Mouse (Mus musculus) hindbrain, embryonic 13.5 days (tissue): ENCODE measurements around the gene Mbnl2. TPM values are rescaled to one million over a fixed set of nuclear protein-coding genes. Genes with fewer than 3 reads are reported as not detected.

Source experiments
- ATAC-seq: fragments of 200-750 bp; cut with Nextera tagmentation; 2 replicates; pipeline ENCODE4 v1.8.0; 2017; ENCODE audit warnings: moderate TSS enrichment; ENCODE audit not compliant: low FRiP score
- H3K27ac ChIP-seq: fragments of 300-500 bp; sonication (generic); 2 replicates; pipeline ENCODE4 v1.5.1; 2015; ENCODE audit warnings: inconsistent platforms, mild to moderate bottlenecking, moderate library complexity
- H3K27me3 ChIP-seq: fragments of 300-500 bp; sonication (generic); 2 replicates; pipeline ENCODE4 v1.6.1; 2015; ENCODE audit warnings: mild to moderate bottlenecking, inconsistent platforms
- H3K36me3 ChIP-seq: fragments of 300-500 bp; sonication (generic); 2 replicates; pipeline ENCODE4 v1.6.1; 2015; ENCODE audit warnings: mild to moderate bottlenecking, inconsistent platforms
- H3K4me1 ChIP-seq: fragments of 300-500 bp; sonication (generic); replicated peaks from 2 replicates; pipeline ENCODE4 v1.6.1; 2015; ENCODE audit warnings: inconsistent platforms
- H3K4me2 ChIP-seq: fragments of 300-500 bp; sonication (generic); 2 replicates; pipeline ENCODE4 v1.6.1; 2015; ENCODE audit warnings: inconsistent platforms, mild to moderate bottlenecking, moderate library complexity
- H3K4me3 ChIP-seq: fragments of 300-500 bp; sonication (generic); 2 replicates; pipeline ENCODE4 v1.5.1; 2015; ENCODE audit warnings: mild to moderate bottlenecking, inconsistent platforms
- H3K9ac ChIP-seq: fragments of 300-500 bp; sonication (generic); 2 replicates; pipeline ENCODE4 v1.6.1; 2015; ENCODE audit warnings: mild to moderate bottlenecking, inconsistent platforms
- H3K9me3 ChIP-seq: fragments of 300-500 bp; sonication (generic); 2 replicates; pipeline ENCODE4 v1.6.1; 2016; ENCODE audit warnings: inconsistent platforms
- WGBS: fragments of 180-500 bp; shearing (Covaris S2); methylation state at CpG from one replicate; pipeline ENCODE4 v1.1.7; 2015; 5-methylcytosine and 5-hydroxymethylcytosine counted together
- polyA plus RNA-seq: library from polyadenylated mRNA; unstranded; fragments of >200 nt; fragmentation: Nextera tagmentation; extraction: Ambion mirVana; gene quantifications from 2 replicates; pipeline ENCODE4 v1.2.1, GENCODE M21; 2015

Gene Mbnl2
- polyA plus RNA-seq, 1 experiment from 2014 or later, result 24.7 TPM

DNA sequence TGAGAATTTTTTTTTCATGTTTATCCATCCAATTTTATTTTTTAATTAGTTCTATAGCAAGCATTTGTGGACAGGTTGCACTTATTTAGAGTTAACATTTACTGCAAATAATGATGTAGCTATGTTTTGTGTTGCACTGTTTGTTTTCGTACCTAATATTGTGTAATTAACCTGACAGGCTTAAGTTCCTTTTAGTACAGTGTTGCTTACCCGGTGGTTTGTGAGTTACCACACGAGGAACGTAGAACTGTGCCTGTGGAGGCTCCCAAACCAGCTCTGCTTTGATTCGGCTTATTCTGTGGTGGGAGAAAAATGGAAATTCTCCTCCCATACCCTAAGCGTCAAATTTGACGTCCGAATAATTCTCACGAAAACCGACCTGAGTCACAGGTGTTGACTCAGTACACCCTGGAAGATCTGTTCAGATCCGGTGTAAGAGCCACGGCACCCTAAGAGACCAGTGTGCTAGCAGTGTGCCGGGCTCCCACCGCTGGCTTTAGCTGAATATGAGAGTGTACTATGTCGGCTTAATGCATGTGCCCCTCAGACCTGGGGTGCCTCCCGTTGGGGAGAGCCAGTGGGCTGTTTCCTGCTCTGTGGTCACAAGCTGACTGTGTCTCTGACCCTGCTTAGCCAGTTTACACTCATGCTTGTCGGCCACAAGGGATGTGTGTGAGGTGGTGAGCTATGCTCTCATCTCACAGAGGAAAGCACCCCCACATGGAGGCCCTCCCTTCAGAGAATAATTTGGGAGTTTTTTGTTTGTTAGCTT, 129.5 kb downstream of the Mbnl2 start:
- Histone ChIP-seq H3K36me3 (peaks cover 7% of the 10 kb centered on the region), H3K27me3 (no peaks in the 10 kb centered on the region), H3K27ac (no peak overlapping the region), H3K9me3 (no peaks in the 10 kb centered on the region), H3K4me2 (no peak overlapping the region), H3K4me1 (no peaks in the 10 kb centered on the region), H3K4me3 (no peak overlapping the region), H3K9ac (no peak overlapping the region)
- 91% methylated on average over 17 of the region's 17 CpGs for WGBS
- ATAC-seq, result no peak

GRCm38 (mm10) chr14:120405597-120405996, 130.1 kb downstream of the Mbnl2 start:
- H3K4me3 ChIP-seq, result no peak overlapping the region
- no peak overlapping the region for H3K27ac ChIP-seq
- peaks cover 7% of the 10 kb centered on the region for H3K36me3 ChIP-seq
- H3K4me2 ChIP-seq, result no peak overlapping the region
- ATAC-seq, result no peak
- no peaks in the 10 kb centered on the region for H3K27me3 ChIP-seq
- 93% methylated on average over 3 of the region's 3 CpGs for WGBS
- no peak overlapping the region for H3K9ac ChIP-seq
- no peaks in the 10 kb centered on the region for H3K9me3 ChIP-seq
- no peaks in the 10 kb centered on the region for H3K4me1 ChIP-seq

DNA sequence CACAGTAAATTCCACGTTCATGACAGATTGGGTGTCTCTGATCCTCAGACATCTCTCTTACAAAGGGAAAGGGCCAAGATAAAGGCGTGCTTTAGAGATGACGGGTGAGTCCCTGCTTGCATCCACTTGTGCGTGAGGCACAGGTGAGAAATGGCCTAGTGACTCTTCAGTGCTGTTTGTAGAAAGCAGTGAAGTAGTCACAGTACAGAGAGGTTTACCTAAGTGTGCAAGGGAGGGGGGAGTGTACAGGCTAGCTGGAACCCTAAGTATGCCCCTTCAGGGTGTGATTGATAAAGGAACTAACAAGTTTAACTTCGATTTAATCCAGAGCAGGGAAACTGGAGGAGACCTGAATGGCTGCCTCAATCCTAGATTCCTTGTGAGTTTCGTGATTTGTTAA, 130.8 kb downstream of the Mbnl2 start:
- H3K4me2 ChIP-seq, result no peak overlapping the region
- no peak overlapping the region; the same call in 1 of the 2 replicates for H3K9ac ChIP-seq
- WGBS, result 88% methylated on average over 6 of the region's 6 CpGs
- H3K27me3 ChIP-seq, result no peaks in the 10 kb centered on the region
- no peak for ATAC-seq
- no peaks in the 10 kb centered on the region for H3K4me1 ChIP-seq
- no peak overlapping the region for H3K27ac ChIP-seq
- peaks cover 7% of the 10 kb centered on the region for H3K36me3 ChIP-seq
- no peaks in the 10 kb centered on the region for H3K9me3 ChIP-seq
- no peak overlapping the region for H3K4me3 ChIP-seq

GRCm38 (mm10) chr14:120406820-120407219, 131.4 kb downstream of the Mbnl2 start:
- no peaks in the 10 kb centered on the region for H3K9me3 ChIP-seq
- 82% methylated on average over 8 of the region's 8 CpGs for WGBS

GRCm38 (mm10) chr14:120409854-120410253, 134.4 kb downstream of the Mbnl2 start:
- 93% methylated on average over 10 of the region's 10 CpGs for WGBS
- H3K4me3 ChIP-seq, result no peak overlapping the region

More at GRCm38 (mm10) chr14:120406820-120407219, 131.4 kb downstream of the Mbnl2 start:
- Histone ChIP-seq H3K4me3 (no peak overlapping the region), H3K4me2 (no peak overlapping the region), H3K4me1 (no peaks in the 10 kb centered on the region), H3K27me3 (no peaks in the 10 kb centered on the region), H3K9ac (no peak overlapping the region), H3K36me3 (peaks cover 7% of the 10 kb centered on the region), H3K27ac (no peak overlapping the region)
- no peak for ATAC-seq

GRCm38 (mm10) chr14:120416886-120417285, 141.4 kb downstream of the Mbnl2 start:
- Histone ChIP-seq H3K4me2 (no peak overlapping the region), H3K4me3 (no peak overlapping the region), H3K9ac (no peak overlapping the region), H3K27ac (no peak overlapping the region), H3K4me1 (no peaks in the 10 kb centered on the region), H3K9me3 (no peaks in the 10 kb centered on the region), H3K27me3 (no peaks in the 10 kb centered on the region), H3K36me3 (0 out of 2 replicates have a peak, but pooled peaks cover 5% of the 10 kb centered on the region)
- no peak for ATAC-seq
- WGBS, result 86% methylated on average over 9 of the region's 9 CpGs

More at GRCm38 (mm10) chr14:120409854-120410253, 134.4 kb downstream of the Mbnl2 start:
- H3K9me3 ChIP-seq, result no peaks in the 10 kb centered on the region
- no peak overlapping the region for H3K4me2 ChIP-seq
- H3K27me3 ChIP-seq, result no peaks in the 10 kb centered on the region
- H3K4me1 ChIP-seq, result no peaks in the 10 kb centered on the region
- no peak overlapping the region for H3K27ac ChIP-seq
- no peak overlapping the region for H3K9ac ChIP-seq
- H3K36me3 ChIP-seq, result 0 out of 2 replicates have a peak, but pooled peaks cover 5% of the 10 kb centered on the region
- ATAC-seq, result no peak

- Histone ChIP-seq H3K9ac (no peak overlapping the region), H3K4me3 (no peak overlapping the region), H3K27me3 (no peaks in the 10 kb centered on the region), H3K36me3 (peaks cover 6% of the 10 kb centered on the region), H3K27ac (no peak overlapping the region), H3K4me2 (no peak overlapping the region), H3K9me3 (no peaks in the 10 kb centered on the region), H3K4me1 (no peaks in the 10 kb centered on the region)
- no peak for ATAC-seq
- WGBS, result 70% methylated on average over 14 of the region's 14 CpGs
These were observed 143.5 kb downstream of the Mbnl2 start for GRCm38 (mm10) chr14:120418964-120419363.

DNA sequence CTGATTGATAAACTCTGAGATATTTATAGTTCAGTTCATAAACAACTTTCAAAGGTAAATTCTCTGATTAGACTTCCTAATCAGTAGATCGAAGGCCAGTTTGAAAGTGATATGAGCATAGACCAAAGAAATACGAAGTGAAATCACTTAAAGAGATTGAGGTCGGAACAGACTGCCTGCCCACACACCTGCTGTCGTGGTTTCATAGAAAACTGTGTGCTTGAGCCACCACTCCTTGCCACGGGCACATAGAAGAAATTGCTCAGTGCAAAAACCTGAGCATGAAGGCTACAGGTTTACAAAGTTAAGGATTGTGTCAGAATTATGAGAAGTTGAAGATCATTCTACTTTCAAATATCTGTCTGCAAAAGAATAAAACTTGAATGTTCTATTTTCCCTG, 153.0 kb downstream of the Mbnl2 start:
- Histone ChIP-seq H3K9ac (no peak overlapping the region), H3K4me2 (no peak overlapping the region), H3K9me3 (peaks cover 19% of the 10 kb centered on the region; the same call in 1 of the 2 replicates), H3K27ac (no peak overlapping the region), H3K4me3 (no peak overlapping the region), H3K4me1 (no peaks in the 10 kb centered on the region), H3K27me3 (no peaks in the 10 kb centered on the region), H3K36me3 (peaks cover 33% of the 10 kb centered on the region)
- WGBS, result 92% methylated on average over 5 of the region's 5 CpGs
- no peak for ATAC-seq

GRCm38 (mm10) chr14:120432773-120433172, 157.3 kb downstream of the Mbnl2 start:
- 0 out of 2 replicates have a peak, but pooled peaks cover 6% of the 10 kb centered on the region for H3K4me1 ChIP-seq
- no peaks in the 10 kb centered on the region for H3K9me3 ChIP-seq
- H3K27ac ChIP-seq, result no peak overlapping the region
- no peaks in the 10 kb centered on the region for H3K27me3 ChIP-seq
- H3K4me3 ChIP-seq, result no peak overlapping the region
- ATAC-seq, result no peak
- H3K36me3 ChIP-seq, result peaks cover 3% of the 10 kb centered on the region; the same call in 1 of the 2 replicates
- no peak overlapping the region for H3K9ac ChIP-seq
- H3K4me2 ChIP-seq, result no peak overlapping the region

GRCm38 (mm10) chr14:120433931-120434398, 158.5 kb downstream of the Mbnl2 start:
- Histone ChIP-seq H3K36me3 (peaks cover 3% of the 10 kb centered on the region; the same call in 1 of the 2 replicates), H3K9ac (no peak overlapping the region), H3K27me3 (no peaks in the 10 kb centered on the region), H3K9me3 (no peaks in the 10 kb centered on the region), H3K4me1 (0 out of 2 replicates have a peak, but pooled peaks cover 6% of the 10 kb centered on the region), H3K4me3 (no peak overlapping the region), H3K4me2 (no peak overlapping the region), H3K27ac (peak overlapping the region; percentile 44; the same call in 1 of the 2 replicates)
- no peak for ATAC-seq
- WGBS, result 66% methylated on average over 8 of the region's 8 CpGs

DNA sequence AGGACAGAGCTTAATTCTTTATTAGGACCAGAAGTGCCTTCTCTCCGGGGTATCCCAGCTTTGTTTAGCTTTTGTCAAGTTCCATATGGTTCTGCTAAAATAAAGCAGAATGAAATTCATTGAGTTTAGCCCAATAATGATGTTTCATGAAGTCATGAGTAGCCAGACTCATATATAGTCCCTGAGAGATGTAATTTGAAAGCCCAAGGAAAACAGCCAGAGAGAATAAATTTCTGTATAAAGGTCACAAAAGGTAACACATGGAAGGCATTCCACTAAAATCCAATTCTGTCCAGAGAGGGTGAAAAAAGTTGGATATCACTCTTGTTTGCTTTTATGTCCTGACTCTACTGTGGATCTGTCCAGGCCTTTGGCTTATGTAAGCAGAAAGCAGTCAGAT, 159.4 kb downstream of the Mbnl2 start:
- H3K36me3 ChIP-seq, result no peaks in the 10 kb centered on the region
- ATAC-seq, result no peak
- 80% methylated on average over 1 of the region's 1 CpGs for WGBS
- no peak overlapping the region for H3K9ac ChIP-seq
- H3K27ac ChIP-seq, result no peak overlapping the region
- H3K4me2 ChIP-seq, result no peak overlapping the region
- H3K27me3 ChIP-seq, result no peaks in the 10 kb centered on the region
- 0 out of 2 replicates have a peak, but pooled peaks cover 6% of the 10 kb centered on the region for H3K4me1 ChIP-seq
- H3K9me3 ChIP-seq, result no peaks in the 10 kb centered on the region
- H3K4me3 ChIP-seq, result no peak overlapping the region

DNA sequence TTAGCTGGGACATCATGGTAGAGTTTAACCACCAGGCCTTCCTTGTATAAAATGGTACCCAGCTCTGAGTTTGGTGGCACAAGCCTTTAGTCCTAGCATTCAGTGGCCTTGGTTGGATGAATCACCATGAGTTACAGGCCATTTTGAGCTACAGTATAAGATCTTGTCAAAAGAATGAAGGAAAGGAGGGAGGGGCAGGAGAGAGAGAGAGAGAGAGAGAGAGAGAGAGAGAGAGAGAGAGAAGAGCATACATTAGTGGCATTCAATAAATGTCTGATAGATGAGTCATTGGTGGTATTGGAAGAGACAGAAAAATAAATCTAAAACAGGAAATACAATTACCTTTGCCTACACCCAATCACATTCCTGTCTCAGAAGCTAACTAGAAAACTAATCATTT, 165.2 kb downstream of the Mbnl2 start:
- H3K4me3 ChIP-seq, result no peak overlapping the region
- no peak overlapping the region for H3K27ac ChIP-seq
- no peak overlapping the region for H3K4me2 ChIP-seq
- no peaks in the 10 kb centered on the region for H3K27me3 ChIP-seq
- no peaks in the 10 kb centered on the region for H3K9me3 ChIP-seq
- H3K36me3 ChIP-seq, result no peaks in the 10 kb centered on the region
- no peak overlapping the region for H3K9ac ChIP-seq
- no peaks in the 10 kb centered on the region for H3K4me1 ChIP-seq
- no peak for ATAC-seq

DNA sequence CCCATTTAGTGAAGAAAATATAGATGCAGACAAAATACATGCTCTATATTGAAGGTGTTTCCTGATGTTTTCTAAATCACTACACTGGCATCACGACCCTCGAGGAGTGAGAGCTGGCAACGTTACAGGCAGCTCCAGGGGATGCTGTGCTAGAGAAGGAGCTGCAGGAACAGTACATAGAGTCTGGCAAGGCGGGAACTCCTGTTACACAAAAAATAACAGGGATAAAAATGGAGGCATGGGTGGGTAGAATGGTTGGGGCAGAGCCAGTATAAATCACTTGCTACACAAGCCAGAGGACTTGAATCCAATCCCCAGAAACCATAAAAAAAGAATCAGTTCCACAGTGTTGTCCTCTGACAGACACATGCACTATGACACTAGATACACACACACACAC, 165.8 kb downstream of the Mbnl2 start:
- WGBS, result 88% methylated on average over 4 of the region's 4 CpGs
- no peak overlapping the region for H3K4me2 ChIP-seq

More for the DNA sequence above, 165.8 kb downstream of the Mbnl2 start:
- H3K36me3 ChIP-seq, result no peaks in the 10 kb centered on the region
- ATAC-seq, result no peak
- H3K27me3 ChIP-seq, result no peaks in the 10 kb centered on the region
- no peak overlapping the region for H3K4me3 ChIP-seq
- H3K27ac ChIP-seq, result no peak overlapping the region
- no peak overlapping the region for H3K9ac ChIP-seq
- no peaks in the 10 kb centered on the region for H3K4me1 ChIP-seq
- H3K9me3 ChIP-seq, result no peaks in the 10 kb centered on the region
